Mouse (Mus musculus): ENCODE data around the gene Ctbp1.

GRCm38 (mm10) chr5:33230285-33230684 is 44.5 kb downstream of the Ctbp1 start:
- TF ChIP-seq CTCF (IDR thresholded peaks at IDR 0.05; ENCODE audit: low read depth) = no peak
- TF ChIP-seq EP300 (IDR thresholded peaks at IDR 0.05; ENCODE audit: low read depth) = no peak
